Mouse (Mus musculus): ENCODE measurements around the gene Nwd1. TPM values are rescaled to one million over a fixed set of nuclear protein-coding genes. Genes with fewer than 3 reads are reported as not detected.
A peak's percentile ranks its signal among the peaks of the same experiment; 100 is the strongest.

The Nwd1 gene
- polyA plus RNA-seq (2012; rRNA removed) (0.15 and 0.26 TPM in 2 replicates), polyA plus RNA-seq (2014; fragmentation: Nextera tagmentation; extraction: Ambion mirVana) (0.21 TPM in 1 of 2 replicates, not detected in the other)

GRCm38 (mm10) chr8:72646060-72646767 is at the start of gene Nwd1:
Nwd1 (plus strand) TSS chr8:72646711.
- Histone ChIP-seq H3K27ac (replicated peaks; ENCODE audit: low read depth, low read length) (no peak within 1 kb of the TSS), H3K4me3 (replicated peaks; ENCODE audit: low read length) (no peak within 1 kb of the TSS), H3K36me3 (ENCODE audit: control insufficient read depth, insufficient read depth, low read length) (no peaks in the 10 kb centered on the region), H3K4me2 (replicated peaks; ENCODE audit: low read depth, low read length, severe bottlenecking) (no peak within 1 kb of the TSS), H3K4me1 (ENCODE audit: control insufficient read depth, insufficient read depth, low read length) (0 out of 2 replicates have a peak, but pooled peaks cover 4% of the 10 kb centered on the region), H3K9ac (ENCODE audit: low read depth, low read length, severe bottlenecking) (no peak within 1 kb of the TSS), H3K9me3 (ENCODE audit: control insufficient read depth, low read length) (no peaks in the 10 kb centered on the region), H3K27me3 (ENCODE audit: control insufficient read depth, insufficient read depth, low read length) (no peaks in the 10 kb centered on the region)
- ATAC-seq (ENCODE audit: low FRiP score, low read depth) (peak; percentile 55; the same call in 1 of the 2 replicates), DNase-seq (ENCODE audit: low spot score) (peak; percentile 73)
- TF ChIP-seq POLR2A (IDR thresholded peaks at IDR 0.05; ENCODE audit: borderline replicate concordance, extremely low read depth, insufficient read depth, insufficient read length), result no peak
- 58% methylated on average over 11 of the region's 11 CpGs for WGBS

- no peak for TF ChIP-seq POLR2A (IDR thresholded peaks at IDR 0.05; ENCODE audit: borderline replicate concordance, extremely low read depth, insufficient read depth, insufficient read length)
- no peak overlapping the region for H3K9ac ChIP-seq (ENCODE audit: low read depth, low read length, severe bottlenecking)
These were observed 3.6 kb upstream of the Nwd1 start for GRCm38 (mm10) chr8:72642885-72643284.

GRCm38 (mm10) chr8:72644601-72645000 is 1.9 kb upstream of the Nwd1 start:
- no peak overlapping the region for H3K4me3 ChIP-seq (replicated peaks; ENCODE audit: low read length)
- 61% methylated on average over 4 of the region's 4 CpGs for WGBS

More at GRCm38 (mm10) chr8:72642885-72643284, 3.6 kb upstream of the Nwd1 start:
- 100% methylated on average over 1 of the region's 1 CpGs for WGBS
- no peaks in the 10 kb centered on the region for H3K9me3 ChIP-seq (ENCODE audit: control insufficient read depth, low read length)
- H3K27ac ChIP-seq (replicated peaks; ENCODE audit: low read depth, low read length), result no peak overlapping the region
- H3K27me3 ChIP-seq (ENCODE audit: control insufficient read depth, insufficient read depth, low read length), result no peaks in the 10 kb centered on the region
- DNase-seq (ENCODE audit: low spot score), result no peak
- 0 out of 2 replicates have a peak, but pooled peaks have one; percentile 34 for ATAC-seq (ENCODE audit: low FRiP score, low read depth)
- H3K4me1 ChIP-seq (ENCODE audit: control insufficient read depth, insufficient read depth, low read length), result 0 out of 2 replicates have a peak, but pooled peaks cover 4% of the 10 kb centered on the region
- H3K36me3 ChIP-seq (ENCODE audit: control insufficient read depth, insufficient read depth, low read length), result no peaks in the 10 kb centered on the region
- no peak overlapping the region for H3K4me2 ChIP-seq (replicated peaks; ENCODE audit: low read depth, low read length, severe bottlenecking)
- no peak overlapping the region for H3K4me3 ChIP-seq (replicated peaks; ENCODE audit: low read length)

GRCm38 (mm10) chr8:72646768-72647143 is 245 bp downstream of the Nwd1 start:
- no peak overlapping the region for H3K4me2 ChIP-seq (replicated peaks; ENCODE audit: low read depth, low read length, severe bottlenecking)
- no peak overlapping the region for H3K9ac ChIP-seq (ENCODE audit: low read depth, low read length, severe bottlenecking)
- H3K9me3 ChIP-seq (ENCODE audit: control insufficient read depth, low read length), result no peaks in the 10 kb centered on the region
- ATAC-seq (ENCODE audit: low FRiP score, low read depth), result no peak
- no peak overlapping the region for H3K4me3 ChIP-seq (replicated peaks; ENCODE audit: low read length)
- no peaks in the 10 kb centered on the region for H3K36me3 ChIP-seq (ENCODE audit: control insufficient read depth, insufficient read depth, low read length)
- DNase-seq (ENCODE audit: low spot score), result no peak
- 85% methylated on average over 5 of the region's 5 CpGs for WGBS
- H3K4me1 ChIP-seq (ENCODE audit: control insufficient read depth, insufficient read depth, low read length), result 0 out of 2 replicates have a peak, but pooled peaks cover 4% of the 10 kb centered on the region
- no peak for TF ChIP-seq POLR2A (IDR thresholded peaks at IDR 0.05; ENCODE audit: borderline replicate concordance, extremely low read depth, insufficient read depth, insufficient read length)
- no peak overlapping the region for H3K27ac ChIP-seq (replicated peaks; ENCODE audit: low read depth, low read length)
- no peaks in the 10 kb centered on the region for H3K27me3 ChIP-seq (ENCODE audit: control insufficient read depth, insufficient read depth, low read length)

More at GRCm38 (mm10) chr8:72644601-72645000, 1.9 kb upstream of the Nwd1 start:
- TF ChIP-seq POLR2A (IDR thresholded peaks at IDR 0.05; ENCODE audit: borderline replicate concordance, extremely low read depth, insufficient read depth, insufficient read length), result no peak
- DNase-seq (ENCODE audit: low spot score) (no peak), ATAC-seq (ENCODE audit: low FRiP score, low read depth) (no peak)
- no peaks in the 10 kb centered on the region for H3K9me3 ChIP-seq (ENCODE audit: control insufficient read depth, low read length)
- no peak overlapping the region for H3K9ac ChIP-seq (ENCODE audit: low read depth, low read length, severe bottlenecking)
- H3K27ac ChIP-seq (replicated peaks; ENCODE audit: low read depth, low read length), result no peak overlapping the region
- no peaks in the 10 kb centered on the region for H3K27me3 ChIP-seq (ENCODE audit: control insufficient read depth, insufficient read depth, low read length)
- 0 out of 2 replicates have a peak, but pooled peaks cover 4% of the 10 kb centered on the region for H3K4me1 ChIP-seq (ENCODE audit: control insufficient read depth, insufficient read depth, low read length)
- H3K4me2 ChIP-seq (replicated peaks; ENCODE audit: low read depth, low read length, severe bottlenecking), result no peak overlapping the region
- no peaks in the 10 kb centered on the region for H3K36me3 ChIP-seq (ENCODE audit: control insufficient read depth, insufficient read depth, low read length)

- TF ChIP-seq POLR2A (IDR thresholded peaks at IDR 0.05; ENCODE audit: borderline replicate concordance, extremely low read depth, insufficient read depth, insufficient read length), result no peak
- H3K4me1 ChIP-seq (ENCODE audit: control insufficient read depth, insufficient read depth, low read length), result peaks cover 12% of the 10 kb centered on the region; the same call in 1 of the 2 replicates
- no peak overlapping the region for H3K4me2 ChIP-seq (replicated peaks; ENCODE audit: low read depth, low read length, severe bottlenecking)
- H3K27ac ChIP-seq (replicated peaks; ENCODE audit: low read depth, low read length), result no peak overlapping the region
- no peaks in the 10 kb centered on the region for H3K36me3 ChIP-seq (ENCODE audit: control insufficient read depth, insufficient read depth, low read length)
- WGBS, result 90% methylated on average over 2 of the region's 2 CpGs
- DNase-seq (ENCODE audit: low spot score) (no peak), ATAC-seq (ENCODE audit: low FRiP score, low read depth) (no peak)
- no peak overlapping the region for H3K4me3 ChIP-seq (replicated peaks; ENCODE audit: low read length)
- H3K9me3 ChIP-seq (ENCODE audit: control insufficient read depth, low read length), result no peaks in the 10 kb centered on the region
- no peaks in the 10 kb centered on the region for H3K27me3 ChIP-seq (ENCODE audit: control insufficient read depth, insufficient read depth, low read length)
- H3K9ac ChIP-seq (ENCODE audit: low read depth, low read length, severe bottlenecking), result no peak overlapping the region
These were observed 4.2 kb downstream of the Nwd1 start for GRCm38 (mm10) chr8:72650697-72651096.

Measured in limb, embryonic 14.5 days (tissue).